Mouse (Mus musculus): ENCODE measurements around the gene Proser1. TPM values are rescaled to one million over a fixed set of nuclear protein-coding genes. Genes with fewer than 3 reads are reported as not detected.

The Proser1 gene
- polyA plus RNA-seq, 1 experiment from 2014 or later = 17.8 TPM

- Histone ChIP-seq H3K4me1 (peaks cover 4% of the 10 kb centered on the region; the same call in 1 of the 2 replicates), H3K27ac (no peak overlapping the region), H3K9me3 (no peaks in the 10 kb centered on the region), H3K27me3 (ENCODE audit: insufficient read depth, poor library complexity, severe bottlenecking) (no peaks in the 10 kb centered on the region), H3K4me3 (no peak overlapping the region), H3K36me3 (peaks cover 76% of the 10 kb centered on the region)
- DNase-seq (ENCODE audit: low spot score) = no peak
- WGBS = 95% methylated on average over 5 of the region's 5 CpGs
Observed at GRCm38 (mm10) chr3:53472061-53472460, 8.6 kb downstream of the Proser1 start.

DNA sequence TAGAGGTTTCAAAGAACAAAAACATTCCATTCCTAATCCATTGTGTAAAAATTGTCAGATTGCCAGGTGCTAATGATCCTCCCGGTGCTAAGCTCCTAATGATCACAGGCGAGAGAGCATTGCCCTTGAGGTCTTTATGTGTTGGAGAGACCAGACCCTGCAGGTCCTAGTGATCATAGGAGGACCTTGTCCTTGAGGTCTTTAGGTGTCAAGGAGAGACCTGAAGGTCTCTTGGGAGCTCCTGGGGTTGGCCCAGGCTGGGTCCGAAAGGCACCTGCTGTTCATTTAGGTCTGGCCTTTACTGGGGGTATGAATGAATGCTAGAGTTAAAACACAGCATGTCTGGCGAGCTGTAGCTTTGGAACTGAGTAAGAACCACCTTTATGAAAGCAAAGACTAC is 10.7 kb downstream of the Proser1 start:
- no peak overlapping the region for H3K27ac ChIP-seq
- H3K27me3 ChIP-seq (ENCODE audit: insufficient read depth, poor library complexity, severe bottlenecking) = no peaks in the 10 kb centered on the region

DNA sequence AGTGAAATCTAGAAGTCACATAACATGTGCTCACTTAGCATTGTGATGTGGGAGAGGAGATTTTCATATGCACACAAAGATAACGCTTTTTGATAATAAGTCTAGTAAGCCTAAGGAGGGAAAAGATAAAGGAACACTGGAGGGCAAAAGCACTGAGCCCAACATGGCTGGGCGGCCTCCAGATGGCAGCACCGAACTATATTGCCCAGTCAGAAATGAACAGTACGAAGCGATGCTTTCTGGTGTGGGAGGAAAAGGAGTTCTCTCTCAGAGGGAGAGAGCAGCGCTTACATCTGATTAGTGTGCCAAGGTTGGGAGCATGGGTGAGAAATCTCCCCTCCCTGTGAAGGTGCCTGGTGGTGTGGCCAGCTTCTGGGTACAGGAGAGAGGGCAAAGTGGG is 12.4 kb downstream of the Proser1 start:
- no peak for DNase-seq (ENCODE audit: low spot score)
- Histone ChIP-seq H3K4me1 (no peaks in the 10 kb centered on the region), H3K4me3 (no peak overlapping the region), H3K36me3 (peaks cover 93% of the 10 kb centered on the region), H3K9me3 (no peaks in the 10 kb centered on the region), H3K27me3 (ENCODE audit: insufficient read depth, poor library complexity, severe bottlenecking) (no peaks in the 10 kb centered on the region), H3K27ac (no peak overlapping the region)
- 68% methylated on average over 6 of the region's 6 CpGs for WGBS

More for the DNA sequence above, 10.7 kb downstream of the Proser1 start:
- DNase-seq (ENCODE audit: low spot score) = no peak
- 76% methylated on average over 4 of the region's 4 CpGs for WGBS
- Histone ChIP-seq H3K4me3 (no peak overlapping the region), H3K4me1 (0 out of 2 replicates have a peak, but pooled peaks cover under 1% of the 10 kb centered on the region), H3K36me3 (peaks cover 93% of the 10 kb centered on the region), H3K9me3 (no peaks in the 10 kb centered on the region)

- no peak for DNase-seq (ENCODE audit: low spot score)
- Histone ChIP-seq H3K27ac (no peak overlapping the region), H3K27me3 (ENCODE audit: insufficient read depth, poor library complexity, severe bottlenecking) (no peaks in the 10 kb centered on the region), H3K36me3 (peaks cover 95% of the 10 kb centered on the region), H3K9me3 (no peaks in the 10 kb centered on the region), H3K4me1 (no peaks in the 10 kb centered on the region), H3K4me3 (no peak overlapping the region)
- 89% methylated on average over 17 of the region's 17 CpGs for WGBS
Observed at GRCm38 (mm10) chr3:53477468-53477867, 14.0 kb downstream of the Proser1 start.

- Histone ChIP-seq H3K36me3 (peaks cover 85% of the 10 kb centered on the region), H3K27me3 (ENCODE audit: insufficient read depth, poor library complexity, severe bottlenecking) (no peaks in the 10 kb centered on the region), H3K9me3 (no peaks in the 10 kb centered on the region), H3K4me3 (no peak overlapping the region), H3K4me1 (no peaks in the 10 kb centered on the region), H3K27ac (no peak overlapping the region)
- 94% methylated on average over 30 of the region's 30 CpGs for WGBS
- no peak for DNase-seq (ENCODE audit: low spot score)
Observed at GRCm38 (mm10) chr3:53478419-53479046, 15.1 kb downstream of the Proser1 start.

DNA sequence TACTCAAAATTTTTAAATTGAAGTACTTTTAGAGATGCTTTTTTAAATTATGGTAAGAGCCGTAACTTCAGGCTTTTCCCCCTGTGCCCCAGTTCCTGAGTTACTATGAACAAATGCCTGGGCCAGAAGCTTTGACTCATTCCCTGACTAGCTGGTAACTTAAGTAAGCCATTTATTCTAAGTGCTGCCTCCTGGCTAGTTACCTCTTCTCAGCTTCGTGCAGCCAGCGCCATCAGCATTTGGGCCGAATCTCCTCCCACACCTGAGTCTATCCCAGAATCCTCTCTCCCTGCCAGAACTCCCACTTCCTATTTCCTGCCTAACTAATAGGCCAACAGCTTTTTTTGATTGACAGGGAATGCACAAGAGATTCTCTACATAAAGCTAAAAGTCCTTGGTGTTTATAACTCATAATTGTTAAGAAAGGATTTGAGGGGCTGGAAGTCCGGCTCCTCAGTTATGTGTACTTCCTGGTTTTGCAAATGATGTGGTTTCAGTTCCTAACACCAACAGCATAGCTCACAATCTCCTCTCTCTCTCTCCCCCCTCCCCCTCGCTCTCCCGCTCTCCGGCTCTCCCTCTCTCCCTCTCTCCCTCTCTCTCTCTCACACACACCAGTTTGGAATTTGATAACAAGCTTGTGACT is 20.1 kb downstream of the Proser1 start:
- no peak overlapping the region for H3K27ac ChIP-seq
- no peaks in the 10 kb centered on the region for H3K27me3 ChIP-seq (ENCODE audit: insufficient read depth, poor library complexity, severe bottlenecking)
- H3K36me3 ChIP-seq = peaks cover 38% of the 10 kb centered on the region
- H3K4me3 ChIP-seq = no peak overlapping the region
- WGBS = 84% methylated on average over 8 of the region's 8 CpGs
- H3K9me3 ChIP-seq = no peaks in the 10 kb centered on the region
- H3K4me1 ChIP-seq = peaks cover 17% of the 10 kb centered on the region
- DNase-seq (ENCODE audit: low spot score) = no peak

DNA sequence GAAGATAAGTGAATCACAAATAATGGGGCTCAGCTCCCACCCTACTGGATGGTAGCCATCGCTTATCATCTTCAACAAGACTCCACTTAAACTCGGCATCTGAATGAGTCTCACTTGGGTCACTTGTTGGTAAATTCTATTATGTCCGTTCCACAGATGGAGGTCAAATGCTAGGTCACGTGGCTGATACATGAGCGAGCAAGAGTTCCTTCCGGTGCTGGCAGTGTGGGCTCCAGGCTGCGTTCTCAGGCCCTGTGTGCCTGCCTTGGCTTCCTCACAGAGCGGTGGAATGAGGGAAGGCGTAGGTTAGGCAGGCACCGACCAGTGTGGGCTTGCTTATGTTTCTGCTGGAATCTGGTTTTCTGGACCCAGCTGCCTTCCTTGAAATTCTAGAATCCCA is 23.1 kb downstream of the Proser1 start:
- no peaks in the 10 kb centered on the region for H3K27me3 ChIP-seq (ENCODE audit: insufficient read depth, poor library complexity, severe bottlenecking)
- H3K9me3 ChIP-seq = no peaks in the 10 kb centered on the region
- H3K4me3 ChIP-seq = no peak overlapping the region
- 66% methylated on average over 10 of the region's 10 CpGs for WGBS
- no peak for DNase-seq (ENCODE audit: low spot score)
- H3K27ac ChIP-seq = peak overlapping the region; percentile 71
- peaks cover 10% of the 10 kb centered on the region for H3K36me3 ChIP-seq
- peaks cover 17% of the 10 kb centered on the region for H3K4me1 ChIP-seq

DNA sequence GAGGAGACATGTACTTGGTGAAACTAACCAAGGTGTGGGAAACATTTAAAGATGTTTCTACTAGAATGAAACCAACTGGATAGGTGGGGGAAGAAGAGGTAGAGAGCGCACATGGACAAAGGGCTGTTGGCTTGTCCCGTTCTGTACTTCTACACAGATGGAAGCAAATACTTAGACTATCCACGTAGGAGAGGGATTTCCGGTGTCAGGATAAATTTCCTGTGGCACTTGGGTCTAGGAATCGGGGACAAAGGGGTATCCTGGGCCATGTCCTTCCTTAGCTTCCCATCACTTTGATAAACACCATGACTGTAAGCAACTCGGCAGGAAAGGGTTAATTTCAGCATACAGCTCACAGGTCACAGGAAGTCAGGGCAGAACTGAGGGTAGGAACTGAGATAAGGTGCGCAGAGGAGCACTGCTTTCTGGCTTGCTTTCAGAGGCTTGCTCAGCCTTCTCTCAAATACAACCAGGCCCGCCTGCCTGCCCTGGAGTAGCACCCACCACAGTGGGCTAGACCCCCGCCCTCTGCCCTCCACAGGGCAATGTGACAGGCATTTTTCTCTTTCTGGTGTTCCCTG is 23.6 kb downstream of the Proser1 start:
- peaks cover 5% of the 10 kb centered on the region for H3K36me3 ChIP-seq
- H3K27ac ChIP-seq = peak overlapping the region; percentile 71
- H3K4me3 ChIP-seq = no peak overlapping the region
- H3K27me3 ChIP-seq (ENCODE audit: insufficient read depth, poor library complexity, severe bottlenecking) = no peaks in the 10 kb centered on the region
- 42% methylated on average over 9 of the region's 9 CpGs for WGBS
- no peaks in the 10 kb centered on the region for H3K9me3 ChIP-seq
- DNase-seq (ENCODE audit: low spot score) = no peak
- H3K4me1 ChIP-seq = peaks cover 17% of the 10 kb centered on the region

GRCm38 (mm10) chr3:53488353-53488752 is 24.9 kb downstream of the Proser1 start, which contains the start of gene Stoml3:
Gene Stoml3, plus strand, starts transcription at chr3:53488653.
- Histone ChIP-seq H3K27me3 (ENCODE audit: insufficient read depth, poor library complexity, severe bottlenecking) (no peaks in the 10 kb centered on the region), H3K4me3 (no peak within 1 kb of the TSS), H3K36me3 (no peaks in the 10 kb centered on the region), H3K9me3 (no peaks in the 10 kb centered on the region), H3K4me1 (peaks cover 17% of the 10 kb centered on the region), H3K27ac (peak within 1 kb of the TSS; percentile 71)
- 74% methylated on average over 6 of the region's 6 CpGs for WGBS
- DNase-seq (ENCODE audit: low spot score) = no peak

DNA sequence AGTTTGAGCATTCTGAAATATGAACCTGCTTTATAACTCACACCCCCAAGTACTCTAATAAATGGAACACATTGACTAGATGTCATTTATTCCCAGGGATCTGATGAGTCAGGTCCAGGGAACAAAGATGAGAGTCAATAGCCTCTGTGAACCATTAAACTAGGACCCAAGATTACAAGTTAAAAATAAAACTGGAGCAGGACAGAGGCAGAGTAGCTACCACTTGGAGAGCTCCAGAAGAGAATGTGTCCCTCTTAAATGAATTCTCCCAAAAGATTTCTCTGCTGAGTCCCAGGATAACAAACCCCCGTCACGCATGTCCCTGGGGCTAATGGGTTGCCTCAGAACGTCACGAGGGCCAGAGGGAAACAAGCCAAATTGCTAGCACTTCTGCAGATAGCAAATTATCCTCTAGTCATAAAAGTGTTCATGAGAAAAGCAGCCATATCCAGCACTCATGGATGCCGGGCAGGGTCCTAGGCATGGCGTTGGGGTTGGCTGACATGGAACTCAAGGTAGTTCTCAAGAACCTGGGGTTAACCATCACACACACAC is 35.0 kb downstream of the Proser1 start:
- Histone ChIP-seq H3K27ac (no peak overlapping the region), H3K36me3 (no peaks in the 10 kb centered on the region), H3K4me1 (no peaks in the 10 kb centered on the region), H3K9me3 (no peaks in the 10 kb centered on the region), H3K4me3 (no peak overlapping the region), H3K27me3 (ENCODE audit: insufficient read depth, poor library complexity, severe bottlenecking) (no peaks in the 10 kb centered on the region)
- 74% methylated on average over 6 of the region's 6 CpGs for WGBS
- no peak for DNase-seq (ENCODE audit: low spot score)

DNA sequence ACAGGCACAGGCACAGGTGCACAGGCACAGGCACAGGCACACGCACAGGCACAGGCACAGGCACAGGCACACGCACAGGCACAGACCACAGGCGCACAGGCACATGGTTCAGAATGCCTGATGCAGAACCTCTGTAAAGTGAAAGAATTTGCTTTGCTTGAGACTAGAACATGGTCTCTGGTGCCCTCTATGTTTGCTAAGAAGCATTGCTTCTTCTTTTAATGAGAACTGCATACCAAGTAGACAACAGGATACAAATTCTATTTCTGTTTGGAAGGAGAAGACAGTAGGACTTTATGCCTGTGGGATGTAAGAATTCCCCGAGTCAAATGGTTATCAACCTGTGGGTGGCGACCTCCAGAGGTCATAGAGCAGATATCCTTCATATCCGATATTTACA is 39.0 kb downstream of the Proser1 start:
- H3K4me3 ChIP-seq = no peak overlapping the region
- no peaks in the 10 kb centered on the region for H3K36me3 ChIP-seq
- no peak for DNase-seq (ENCODE audit: low spot score)
- H3K4me1 ChIP-seq = no peaks in the 10 kb centered on the region
- no peaks in the 10 kb centered on the region for H3K9me3 ChIP-seq
- no peaks in the 10 kb centered on the region for H3K27me3 ChIP-seq (ENCODE audit: insufficient read depth, poor library complexity, severe bottlenecking)
- no peak overlapping the region for H3K27ac ChIP-seq
- 69% methylated on average over 6 of the region's 6 CpGs for WGBS

GRCm38 (mm10) chr3:53513096-53513495 is 49.6 kb downstream of the Proser1 start:
- H3K4me3 ChIP-seq = no peak overlapping the region
- 48% methylated on average over 5 of the region's 5 CpGs for WGBS
- H3K36me3 ChIP-seq = 0 out of 2 replicates have a peak, but pooled peaks cover 6% of the 10 kb centered on the region
- H3K27me3 ChIP-seq (ENCODE audit: insufficient read depth, poor library complexity, severe bottlenecking) = no peaks in the 10 kb centered on the region
- DNase-seq (ENCODE audit: low spot score) = no peak
- no peaks in the 10 kb centered on the region for H3K9me3 ChIP-seq
- peaks cover 20% of the 10 kb centered on the region for H3K4me1 ChIP-seq
- H3K27ac ChIP-seq = no peak overlapping the region

Measured in heart, embryonic 10.5 days (tissue).